Mouse (Mus musculus): ENCODE data around the gene Dnah8. TPM values are rescaled to one million over a fixed set of nuclear protein-coding genes. Genes with fewer than 3 reads are reported as not detected.

Dnah8 gene
- total RNA-seq, 2 experiments from 2014 or later = 23.5 to 90.6 TPM

- ATAC-seq (replicated peaks; ENCODE audit: low FRiP score, low TSS enrichment, poor library complexity, severe bottlenecking) = no peak
These were observed 111.3 kb downstream of the Dnah8 start for GRCm38 (mm10) chr17:30735454-30735853.

- no peak for ATAC-seq (replicated peaks; ENCODE audit: low FRiP score, low TSS enrichment, poor library complexity, severe bottlenecking)
These were observed 113.6 kb downstream of the Dnah8 start for GRCm38 (mm10) chr17:30737797-30738196.

- no peak for ATAC-seq (replicated peaks; ENCODE audit: low FRiP score, low TSS enrichment, poor library complexity, severe bottlenecking)
These were observed 115.6 kb downstream of the Dnah8 start for GRCm38 (mm10) chr17:30739769-30740168.

GRCm38 (mm10) chr17:30743947-30744346 is 119.8 kb downstream of the Dnah8 start:
- no peak for ATAC-seq (replicated peaks; ENCODE audit: low FRiP score, low TSS enrichment, poor library complexity, severe bottlenecking)

- no peak for ATAC-seq (replicated peaks; ENCODE audit: low FRiP score, low TSS enrichment, poor library complexity, severe bottlenecking)
These were observed 122.2 kb downstream of the Dnah8 start for GRCm38 (mm10) chr17:30746056-30747024.

- no peak for ATAC-seq (replicated peaks; ENCODE audit: low FRiP score, low TSS enrichment, poor library complexity, severe bottlenecking)
These were observed 125.2 kb downstream of the Dnah8 start for GRCm38 (mm10) chr17:30749391-30749790.

GRCm38 (mm10) chr17:30750269-30750668 is 126.1 kb downstream of the Dnah8 start:
- ATAC-seq (replicated peaks; ENCODE audit: low FRiP score, low TSS enrichment, poor library complexity, severe bottlenecking) = no peak

GRCm38 (mm10) chr17:30752370-30752818 is 128.2 kb downstream of the Dnah8 start:
- ATAC-seq (replicated peaks; ENCODE audit: low FRiP score, low TSS enrichment, poor library complexity, severe bottlenecking) = no peak

- no peak for ATAC-seq (replicated peaks; ENCODE audit: low FRiP score, low TSS enrichment, poor library complexity, severe bottlenecking)
These were observed 129.0 kb downstream of the Dnah8 start for GRCm38 (mm10) chr17:30753201-30753600.

GRCm38 (mm10) chr17:30756771-30757170 is 132.6 kb downstream of the Dnah8 start:
- ATAC-seq (replicated peaks; ENCODE audit: low FRiP score, low TSS enrichment, poor library complexity, severe bottlenecking) = no peak

- ATAC-seq (replicated peaks; ENCODE audit: low FRiP score, low TSS enrichment, poor library complexity, severe bottlenecking) = no peak
These were observed 136.2 kb downstream of the Dnah8 start for GRCm38 (mm10) chr17:30760307-30760706.

- ATAC-seq (replicated peaks; ENCODE audit: low FRiP score, low TSS enrichment, poor library complexity, severe bottlenecking) = no peak
These were observed 140.1 kb downstream of the Dnah8 start for GRCm38 (mm10) chr17:30764276-30764675.

- no peak for ATAC-seq (replicated peaks; ENCODE audit: low FRiP score, low TSS enrichment, poor library complexity, severe bottlenecking)
These were observed 150.3 kb downstream of the Dnah8 start for GRCm38 (mm10) chr17:30774416-30774815.

- ATAC-seq (replicated peaks; ENCODE audit: low FRiP score, low TSS enrichment, poor library complexity, severe bottlenecking) = no peak
These were observed 150.9 kb downstream of the Dnah8 start for GRCm38 (mm10) chr17:30775096-30775495.

GRCm38 (mm10) chr17:30781046-30781445 is 156.9 kb downstream of the Dnah8 start:
- no peak for ATAC-seq (replicated peaks; ENCODE audit: low FRiP score, low TSS enrichment, poor library complexity, severe bottlenecking)

- no peak for ATAC-seq (replicated peaks; ENCODE audit: low FRiP score, low TSS enrichment, poor library complexity, severe bottlenecking)
These were observed 158.1 kb downstream of the Dnah8 start for GRCm38 (mm10) chr17:30782286-30782685.

GRCm38 (mm10) chr17:30788361-30788760 is 164.2 kb downstream of the Dnah8 start:
- ATAC-seq (replicated peaks; ENCODE audit: low FRiP score, low TSS enrichment, poor library complexity, severe bottlenecking) = no peak

GRCm38 (mm10) chr17:30790816-30791215 is 166.7 kb downstream of the Dnah8 start:
- ATAC-seq (replicated peaks; ENCODE audit: low FRiP score, low TSS enrichment, poor library complexity, severe bottlenecking) = no peak

- ATAC-seq (replicated peaks; ENCODE audit: low FRiP score, low TSS enrichment, poor library complexity, severe bottlenecking) = no peak
These were observed 168.2 kb downstream of the Dnah8 start for GRCm38 (mm10) chr17:30792396-30792795.

GRCm38 (mm10) chr17:30796616-30797015 is 172.5 kb downstream of the Dnah8 start:
- no peak for ATAC-seq (replicated peaks; ENCODE audit: low FRiP score, low TSS enrichment, poor library complexity, severe bottlenecking)
